Mouse (Mus musculus): Measurements from ENCODE around the gene Rpl23.
"Not testable (repeated sequence)": the region's sequence is repeated elsewhere in the genome, so short reads cannot be mapped to it uniquely, and the experiment has no call there.

Gene Rpl23

GRCm38 (mm10) chr11:97753277-97753676, 29.0 kb downstream of the Rpl23 start:
- DNase-seq: no peak

GRCm38 (mm10) chr11:97748496-97748895, 33.7 kb downstream of the Rpl23 start:
- DNase-seq: no peak

- DNase-seq: no peak
These were observed 34.5 kb downstream of the Rpl23 start for GRCm38 (mm10) chr11:97747773-97748172.

GRCm38 (mm10) chr11:97745331-97745721, 36.9 kb downstream of the Rpl23 start:
- DNase-seq: no peak

GRCm38 (mm10) chr11:97744718-97745330, 37.4 kb downstream of the Rpl23 start:
- peak; percentile 96 to 99 for DNase-seq

- no peak for DNase-seq
These were observed 38.0 kb downstream of the Rpl23 start, which contains the start of gene Pip4k2b for GRCm38 (mm10) chr11:97744063-97744717. Gene Pip4k2b (minus strand): TSS chr11:97744704.

- DNase-seq: no peak
These were observed 38.8 kb downstream of the Rpl23 start for GRCm38 (mm10) chr11:97743423-97743822.

GRCm38 (mm10) chr11:97742591-97742990, 39.6 kb downstream of the Rpl23 start:
- no peak for DNase-seq

GRCm38 (mm10) chr11:97742157-97742556, 40.1 kb downstream of the Rpl23 start:
- DNase-seq: no peak

GRCm38 (mm10) chr11:97740190-97740589, 42.0 kb downstream of the Rpl23 start:
- DNase-seq: peak in 1 of 2 experiments; percentile 24

- no peak for DNase-seq
These were observed 43.1 kb downstream of the Rpl23 start for GRCm38 (mm10) chr11:97739155-97739554.

- no peak for DNase-seq
These were observed 43.5 kb downstream of the Rpl23 start for GRCm38 (mm10) chr11:97738703-97739102.

GRCm38 (mm10) chr11:97737600-97737999, 44.6 kb downstream of the Rpl23 start:
- DNase-seq: no peak

- DNase-seq: no peak
These were observed 45.6 kb downstream of the Rpl23 start for GRCm38 (mm10) chr11:97736645-97737044.

GRCm38 (mm10) chr11:97734810-97735209, 47.4 kb downstream of the Rpl23 start:
- not testable (repeated sequence) for DNase-seq

- no peak for DNase-seq
These were observed 48.5 kb downstream of the Rpl23 start for GRCm38 (mm10) chr11:97733689-97734088.

GRCm38 (mm10) chr11:97728730-97729129, 53.5 kb downstream of the Rpl23 start:
- DNase-seq: no peak

- peak in 1 of 2 experiments; percentile 56 for DNase-seq
These were observed 53.9 kb downstream of the Rpl23 start for GRCm38 (mm10) chr11:97728311-97728710.
